Mouse (Mus musculus) adrenal gland, postnatal 10 days (tissue): Measurements from ENCODE around the gene Ddi1. TPM values are rescaled to one million over a fixed set of nuclear protein-coding genes. Genes with fewer than 3 reads are reported as not detected.
"Not testable (repeated sequence)": the region's sequence is repeated elsewhere in the genome, so short reads cannot be mapped to it uniquely, and the experiment has no call there.

ENCODE experiments used
- DNase-seq: peaks from one replicate; pipeline ENCODE4 v3.0.0; 2021; ENCODE audit warnings: mixed read lengths
- long read RNA-seq, 2 experiments: library from polyadenylated mRNA; stranded (forward); transcript quantifications; one replicate each; pipeline ENCODE4 v2.0.0; 2021
- total RNA-seq, 2 experiments: library from RNA; stranded (reverse); gene quantifications; 2 replicates each; pipeline ENCODE4 v1.2.3; 2021

The Ddi1 gene
- total RNA-seq, result not detected
- long read RNA-seq, experiment 1, result 0 reads
- long read RNA-seq, experiment 2, result 0 reads

DNA sequence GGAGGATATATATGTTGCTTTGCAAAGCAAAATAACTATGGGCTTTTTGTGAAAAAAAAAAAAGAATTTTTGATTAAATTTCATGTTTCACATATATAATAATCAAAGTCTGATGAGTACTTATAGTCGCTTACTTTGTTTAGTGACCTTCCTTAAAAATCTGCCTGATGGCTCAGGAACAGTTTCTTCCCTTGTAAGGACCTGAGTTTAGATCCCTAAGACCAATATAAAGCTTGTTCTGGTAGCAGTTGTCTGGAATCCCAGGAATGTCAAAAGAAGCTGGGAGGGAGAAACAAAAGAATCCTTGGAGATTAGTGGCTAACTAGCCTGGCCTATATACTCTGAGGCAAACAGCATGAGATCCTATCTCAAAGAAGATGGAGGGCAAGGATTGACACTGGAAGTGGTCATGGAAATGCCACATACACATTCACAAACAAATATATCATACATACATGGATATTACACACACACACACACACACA lies at the start of gene Ddi1:
Gene Ddi1, minus strand, starts transcription at position 51 of the 485 bp plus-strand sequence.
- DNase-seq, result no peak

DNA sequence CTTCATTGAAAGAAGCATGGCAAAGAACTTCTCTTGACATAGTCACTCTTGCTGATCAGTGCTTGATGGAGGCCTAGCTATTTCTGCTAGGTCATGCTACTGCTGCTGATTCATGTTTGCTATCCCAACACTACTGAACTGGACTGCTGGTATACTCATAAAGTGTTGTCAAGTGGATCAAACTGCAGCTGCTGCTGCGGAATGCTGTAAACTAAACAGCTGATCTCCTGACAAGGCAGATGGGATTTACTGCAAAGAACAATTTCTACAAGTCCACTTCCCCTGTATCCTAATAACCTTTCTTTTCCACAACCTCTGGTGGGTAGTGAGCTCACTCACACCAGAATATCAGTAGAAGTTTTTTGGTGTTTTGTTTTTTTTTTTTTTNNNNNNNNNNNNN lies 47.5 kb upstream of the Ddi1 start:
- no peak for DNase-seq

DNA sequence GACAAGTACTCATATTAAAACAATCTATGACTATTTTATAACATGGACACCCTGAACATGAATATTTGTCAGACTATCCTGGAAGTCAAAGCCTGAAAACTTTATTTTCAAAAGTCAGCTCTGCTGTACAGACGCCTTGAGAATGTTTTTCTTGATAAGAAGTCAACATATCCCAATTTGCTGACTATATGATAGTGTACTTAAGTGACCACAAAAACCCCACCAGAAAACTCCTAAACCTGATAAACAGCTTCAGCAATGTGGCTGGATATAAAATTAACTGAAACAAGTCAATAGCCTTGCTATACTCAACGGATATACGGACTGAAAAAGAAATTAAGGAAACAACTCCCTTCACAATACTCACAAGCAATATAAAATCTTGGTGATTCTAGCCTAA lies 36.2 kb upstream of the Ddi1 start:
- no peak for DNase-seq

DNA sequence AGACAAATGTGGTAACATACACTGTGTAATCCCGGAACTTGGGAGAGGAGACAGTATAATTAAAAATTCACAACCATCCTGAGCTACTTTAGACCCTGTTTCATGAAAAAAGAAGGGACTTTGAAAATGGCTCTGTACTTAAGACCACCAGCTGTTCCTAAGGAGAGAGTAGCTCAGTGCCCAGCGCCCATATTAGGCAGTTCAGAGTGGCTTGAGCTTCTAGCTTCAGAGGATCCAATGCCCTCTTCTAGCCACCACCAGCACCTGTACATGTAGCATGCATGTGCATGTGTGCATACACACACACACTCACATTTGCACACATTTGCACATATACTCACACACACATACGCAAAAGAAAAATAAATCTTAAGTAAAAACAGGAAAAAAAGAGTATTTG lies 34.9 kb upstream of the Ddi1 start:
- no peak for DNase-seq

DNA sequence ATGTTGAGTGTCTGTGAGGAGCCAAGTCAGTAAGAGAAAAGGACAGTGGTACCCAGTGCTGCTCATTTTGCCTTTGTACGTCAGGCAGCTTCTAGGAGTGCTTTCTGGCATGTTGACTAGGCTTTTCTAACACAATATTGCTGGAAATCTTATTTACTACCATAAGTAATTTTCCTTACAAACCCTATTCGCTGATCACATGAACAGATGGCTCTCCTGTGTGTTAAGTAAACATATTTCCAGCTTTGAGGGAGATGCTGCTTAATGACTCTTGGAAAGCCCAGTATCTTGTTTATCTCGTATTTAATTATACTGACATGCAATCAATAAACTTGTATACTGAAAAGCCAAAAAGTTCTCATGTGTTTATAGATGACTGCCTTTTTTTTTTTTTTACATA lies 32.4 kb upstream of the Ddi1 start:
- DNase-seq, result no peak

DNA sequence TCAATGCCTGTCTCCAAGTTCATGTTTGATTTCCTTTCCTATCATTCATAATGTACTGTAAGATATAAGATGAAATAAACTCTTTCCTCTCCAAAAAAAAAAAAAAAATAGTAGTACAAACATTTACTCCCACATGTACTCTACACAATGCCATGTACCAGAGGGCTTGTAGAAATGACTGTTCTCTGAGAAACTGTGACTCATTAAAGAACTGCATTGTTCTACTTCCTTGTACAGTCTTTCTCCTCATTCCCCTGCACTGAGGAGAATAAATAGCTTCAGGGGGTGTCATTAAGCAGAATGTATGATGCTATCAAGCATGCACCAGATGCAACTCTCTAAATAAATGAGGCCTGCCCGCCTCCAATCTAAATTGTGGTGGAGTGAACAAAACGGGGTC lies 28.9 kb upstream of the Ddi1 start:
- DNase-seq, result no peak

DNA sequence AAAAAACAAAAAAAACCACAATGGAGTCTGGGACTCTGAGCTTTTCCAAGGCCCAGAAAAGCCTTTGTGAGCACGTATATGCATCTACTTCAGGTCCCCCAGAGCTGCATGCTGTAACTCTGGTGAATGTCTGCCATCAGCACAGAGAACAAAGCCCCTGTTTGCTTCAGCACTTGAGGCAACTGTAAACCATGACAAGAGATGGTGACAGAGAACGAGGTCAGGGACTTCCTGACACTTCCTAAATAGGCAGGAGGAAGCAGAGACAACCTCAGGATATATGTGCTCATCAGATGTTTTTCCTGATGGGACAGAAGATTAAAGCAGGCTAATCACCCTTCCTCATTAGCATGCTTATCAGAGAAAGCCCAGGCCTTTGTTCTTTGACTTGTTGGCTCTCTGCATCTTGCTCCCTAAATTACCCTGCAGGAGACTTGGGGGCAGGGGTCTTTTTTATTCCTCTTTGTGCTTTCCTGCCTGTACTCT lies 19.6 kb upstream of the Ddi1 start:
- no peak for DNase-seq

DNA sequence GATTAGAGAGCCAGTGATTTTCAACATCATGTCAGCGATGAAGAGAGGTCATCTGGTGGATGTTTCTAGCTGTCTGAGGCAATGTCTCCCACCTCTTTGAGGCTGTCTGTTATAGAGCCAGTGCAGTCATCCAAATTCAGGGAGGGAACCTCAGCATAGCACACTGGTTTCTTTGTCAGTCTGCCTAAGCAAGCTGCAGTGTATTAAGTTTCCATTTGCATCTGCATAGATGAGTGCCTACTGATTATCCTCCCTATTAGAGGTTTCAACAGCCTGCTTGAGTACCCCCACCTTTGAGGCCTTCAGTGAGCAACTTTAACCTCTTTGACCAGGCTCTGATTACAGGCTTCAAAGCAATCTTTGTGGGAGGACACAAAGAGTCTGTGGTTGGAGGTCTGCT lies 17.1 kb upstream of the Ddi1 start:
- no peak for DNase-seq

DNA sequence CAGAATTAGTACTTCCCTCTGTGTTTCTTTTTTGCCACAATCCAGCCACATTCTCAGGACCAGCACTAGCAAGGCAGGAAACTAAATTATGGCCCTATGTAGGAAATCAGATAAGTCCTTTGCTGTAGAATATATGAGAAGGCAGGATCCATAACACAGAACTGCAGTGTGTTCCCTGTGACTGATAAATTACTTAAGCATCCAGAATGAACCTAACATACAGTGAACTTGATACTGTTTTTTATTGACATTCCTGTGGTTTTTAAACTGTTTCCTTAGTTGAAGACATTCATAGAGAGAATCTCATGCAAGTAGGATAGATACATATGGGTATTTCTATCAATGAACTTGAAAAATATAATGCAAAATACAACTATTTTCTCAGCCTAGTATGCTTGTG lies 7.9 kb upstream of the Ddi1 start:
- DNase-seq, result no peak

DNA sequence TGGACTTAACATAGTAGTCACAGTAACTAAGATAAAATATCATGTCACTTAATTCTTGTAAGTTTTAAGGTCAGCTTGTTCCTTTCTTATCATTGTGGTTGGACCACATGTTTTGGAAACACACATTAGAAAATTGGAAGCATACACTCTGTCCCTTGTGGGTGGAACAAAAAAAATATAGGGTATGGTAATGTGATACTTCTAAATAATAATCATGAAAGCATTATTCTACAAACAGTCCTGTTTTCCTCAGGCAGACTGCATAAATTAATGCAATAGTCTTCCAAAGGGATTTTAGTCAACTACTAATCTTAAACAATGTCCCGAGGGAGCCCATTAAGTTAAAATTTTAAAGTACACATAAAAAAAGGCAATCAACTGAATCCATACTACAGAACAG lies 6.7 kb upstream of the Ddi1 start:
- DNase-seq, result no peak

DNA sequence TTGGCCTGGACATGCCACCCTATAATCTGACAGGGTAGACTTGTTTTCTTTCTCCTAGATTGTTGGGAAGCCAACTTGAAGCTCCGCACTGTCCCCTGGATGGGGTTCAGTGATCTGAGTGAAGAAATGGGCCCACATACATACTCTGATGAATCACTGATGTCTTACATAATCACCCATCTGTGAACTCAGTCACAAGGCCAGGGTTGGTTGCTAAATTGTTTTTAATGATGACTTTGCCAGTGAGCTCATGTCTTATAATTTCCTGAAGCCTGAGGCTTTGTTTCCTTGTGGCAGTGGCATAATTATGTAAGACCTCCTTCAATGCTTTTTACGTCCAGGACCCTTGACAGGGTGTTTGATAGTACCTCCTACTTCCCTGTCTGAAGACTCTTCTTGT lies 4.8 kb downstream of the Ddi1 start:
- DNase-seq, result peak; percentile 10

DNA sequence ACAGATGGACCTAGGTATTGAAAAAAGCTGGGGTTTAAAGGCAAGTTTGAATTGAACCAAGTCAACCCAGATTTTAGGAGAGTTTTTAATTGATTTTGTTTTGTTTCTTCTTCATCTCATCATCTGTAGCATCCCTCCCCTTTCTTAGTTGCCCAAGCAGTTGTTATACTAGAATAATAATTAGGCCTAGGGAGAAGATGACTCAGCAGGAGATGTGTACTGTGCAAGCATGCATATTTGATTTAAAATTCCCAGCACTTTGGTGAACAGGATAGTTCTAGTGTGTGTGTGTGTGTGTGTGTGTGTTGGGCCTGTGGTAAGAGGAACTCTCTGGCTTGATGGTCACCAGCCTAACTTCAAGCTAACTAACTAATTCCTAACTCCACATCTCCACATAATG lies 12.6 kb downstream of the Ddi1 start:
- DNase-seq, result no peak

DNA sequence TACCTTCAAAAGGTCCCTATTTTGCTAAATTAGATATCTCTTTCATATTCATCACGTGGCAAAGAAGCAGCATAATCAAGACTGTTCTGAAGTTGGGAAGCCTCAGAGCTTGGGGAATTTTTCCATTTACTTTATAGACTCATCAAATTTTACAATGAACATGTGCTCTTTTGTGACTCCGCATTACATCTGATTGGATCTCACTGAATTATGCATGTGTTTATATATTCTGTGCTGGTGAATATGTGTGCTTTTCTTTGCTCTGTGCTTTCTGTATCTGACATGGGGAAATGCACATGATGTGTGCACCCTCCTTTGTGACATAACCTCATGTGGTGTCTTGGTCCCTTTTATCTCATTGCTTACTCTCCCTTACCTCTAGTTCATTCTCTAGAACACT lies 17.7 kb downstream of the Ddi1 start:
- no peak for DNase-seq

DNA sequence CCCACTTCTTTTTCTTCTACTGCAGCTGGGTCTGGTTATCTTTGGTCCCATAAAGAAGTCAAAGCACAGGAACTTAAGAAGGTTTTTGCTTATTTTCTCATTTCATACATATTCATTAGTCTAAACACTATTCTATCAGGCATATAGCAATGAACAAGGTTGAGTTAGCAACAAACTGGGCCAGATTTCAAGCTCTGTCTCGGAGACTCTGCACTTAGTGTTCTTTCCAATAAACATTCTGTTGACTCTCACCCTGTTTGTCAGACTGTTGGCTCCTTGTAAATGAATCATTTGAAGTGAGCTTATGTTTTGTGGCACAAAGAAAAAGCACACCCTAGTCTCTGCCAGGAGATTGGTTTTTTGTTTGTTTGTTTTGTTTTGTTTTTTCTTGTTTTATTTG lies 19.3 kb downstream of the Ddi1 start:
- DNase-seq, result no peak

DNA sequence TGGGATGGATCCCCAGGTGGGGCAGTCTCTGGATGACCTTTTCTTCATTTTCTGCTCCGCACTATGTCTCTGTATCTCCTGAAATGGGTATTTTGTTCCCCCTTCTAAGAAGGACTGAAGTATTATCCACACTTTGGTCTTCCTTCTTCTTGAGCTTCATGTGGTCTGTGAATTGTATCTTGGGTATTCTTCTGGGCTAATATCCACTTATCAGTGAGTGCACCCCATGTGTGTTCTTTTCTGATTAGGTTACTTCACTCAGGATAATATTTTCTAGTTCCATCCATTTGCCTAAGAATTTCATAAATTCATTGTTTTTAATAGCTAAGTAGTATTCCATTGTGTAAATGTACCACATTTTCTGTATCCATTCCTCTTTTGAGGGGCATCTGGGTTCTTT lies 33.7 kb downstream of the Ddi1 start:
- DNase-seq, result not testable (repeated sequence)

DNA sequence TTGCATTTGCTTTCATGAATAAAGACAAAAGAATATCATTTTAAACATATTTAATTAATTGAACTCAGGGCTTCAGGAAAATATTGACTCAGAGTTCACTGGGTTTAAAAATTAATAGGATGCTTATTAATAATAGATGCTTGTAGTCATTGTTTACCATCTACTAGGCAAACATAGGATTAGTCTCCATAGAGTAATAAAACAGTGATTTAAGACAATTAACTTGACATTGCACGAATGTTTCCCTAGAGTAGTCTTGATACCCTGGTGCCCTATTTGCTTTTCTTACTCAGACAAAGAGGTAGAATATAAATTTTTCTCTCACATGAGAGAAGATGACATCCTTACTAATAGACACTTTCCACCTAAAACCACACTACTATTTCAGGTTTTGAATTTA lies 52.1 kb downstream of the Ddi1 start:
- no peak for DNase-seq

DNA sequence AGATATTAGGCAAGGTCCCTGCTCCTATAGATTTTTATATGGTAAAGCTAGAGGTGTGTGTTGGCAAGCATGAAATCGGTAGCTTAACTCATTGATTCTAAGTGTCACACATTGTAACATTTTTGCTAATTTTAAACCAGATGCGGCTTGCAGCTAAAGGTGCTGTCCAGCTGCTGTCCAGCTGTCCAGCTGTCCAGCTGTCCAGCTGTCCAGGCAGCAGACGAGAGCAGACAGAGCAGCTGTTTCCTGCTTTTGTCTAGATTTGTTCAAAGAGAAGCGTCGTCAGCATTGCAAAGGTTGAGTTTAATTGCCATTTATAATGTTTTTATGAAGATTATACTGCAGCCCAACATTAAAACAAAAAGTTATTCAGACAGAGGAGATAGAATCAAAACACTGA lies 56.8 kb downstream of the Ddi1 start:
- DNase-seq, result no peak

Other genes with a start within 250 kb of the Ddi1 start
- 10 to 100 TPM; 22.0 to 24.5 TPM for gene Pdgfd, start 101.3 kb downstream of the Ddi1 start, total RNA-seq